Mouse (Mus musculus): ENCODE results near the gene Gm14569. TPM values are rescaled to one million over a fixed set of nuclear protein-coding genes. Genes with fewer than 3 reads are reported as not detected.

The Gm14569 gene
- not detected for total RNA-seq (2023)

DNA sequence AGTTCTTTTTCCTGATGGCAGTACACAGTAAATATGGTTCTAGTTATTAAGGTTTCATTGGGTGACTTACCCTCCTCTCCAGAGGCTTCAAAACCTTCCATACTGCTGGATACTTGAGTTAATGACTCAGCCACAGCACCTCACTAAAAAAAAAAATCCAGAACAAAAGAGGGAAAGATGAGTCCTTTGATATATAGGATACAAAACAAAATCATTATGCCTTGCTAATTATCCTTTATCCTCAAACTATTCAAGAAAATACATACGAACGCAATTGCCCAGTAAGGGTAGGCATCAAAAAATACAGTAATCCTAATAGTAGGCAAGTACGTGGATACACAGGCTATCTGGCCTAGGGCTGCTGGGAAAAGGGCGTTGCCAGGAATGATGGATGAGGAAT is at the start of gene Gm14569:
Gene Gm14569, minus strand, starts transcription at position 101 of the 400 bp plus-strand sequence.

DNA sequence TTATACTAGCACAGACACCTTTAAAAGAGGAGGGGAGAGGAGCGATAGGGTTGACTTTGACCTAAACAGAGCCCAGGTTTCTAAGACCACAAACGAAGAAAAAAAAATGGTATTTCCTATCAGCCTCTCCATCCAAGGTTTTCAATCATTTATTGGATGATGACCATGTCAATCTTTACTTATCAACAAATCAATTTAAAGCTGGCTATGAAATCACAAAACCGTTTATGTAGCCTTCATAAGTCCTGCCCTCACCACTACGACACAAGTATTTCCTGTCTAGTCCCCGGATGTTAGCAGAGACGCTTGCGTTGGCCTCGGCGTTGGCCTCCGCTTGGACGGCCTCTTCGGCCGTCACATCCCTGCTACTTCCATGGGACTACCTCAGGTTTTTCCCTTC is 90.7 kb downstream of the Gm14569 start, which contains the start of gene Gm6268:
Gene Gm6268, plus strand, starts transcription at position 301 of the 400 bp plus-strand sequence.

Other genes with a start within 250 kb of the Gm14569 start
- gene Lonrf3, start 163.5 kb downstream of the Gm14569 start, total RNA-seq (2023), result 4.8 TPM
- gene Gm6268, start 90.5 kb downstream of the Gm14569 start, total RNA-seq (2023), result not detected
- 54.6 TPM for gene Pgrmc1, start 106.4 kb upstream of the Gm14569 start, total RNA-seq (2023)
- 3.8 TPM for gene Akap17b, start 153.6 kb upstream of the Gm14569 start, total RNA-seq (2023)